Mouse (Mus musculus) B cell, adult 67 days (primary cell): ENCODE measurements around the gene Olfr830. TPM values are rescaled to one million over a fixed set of nuclear protein-coding genes. Genes with fewer than 3 reads are reported as not detected.

Source experiments
- total RNA-seq, 2 experiments: library from RNA; stranded (reverse); gene quantifications; 4 replicates each; pipeline ENCODE4 v1.2.4; 2023

Gene Olfr830
- not detected for total RNA-seq

DNA sequence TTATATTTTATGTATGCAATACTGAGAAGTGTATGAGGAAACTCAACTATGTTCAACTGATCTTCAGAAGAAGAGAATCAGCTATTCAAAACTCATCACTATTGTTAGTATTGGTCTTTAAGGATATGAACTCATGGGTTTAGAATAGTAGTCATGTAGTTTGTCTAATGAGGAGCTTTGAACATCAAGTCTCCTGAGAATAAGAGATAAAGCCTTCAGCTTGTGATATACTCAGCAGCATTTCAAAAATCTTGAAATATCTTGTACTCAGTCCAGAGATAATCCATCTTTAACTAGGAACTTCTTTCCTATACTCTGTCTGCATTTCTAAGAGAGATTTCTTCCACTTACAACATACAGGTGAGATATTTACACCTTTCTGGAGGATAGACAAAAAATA lies at the start of gene Olfr830:
TSS of gene Olfr830 (plus strand) at position 301 of the 400 bp plus-strand sequence.

DNA sequence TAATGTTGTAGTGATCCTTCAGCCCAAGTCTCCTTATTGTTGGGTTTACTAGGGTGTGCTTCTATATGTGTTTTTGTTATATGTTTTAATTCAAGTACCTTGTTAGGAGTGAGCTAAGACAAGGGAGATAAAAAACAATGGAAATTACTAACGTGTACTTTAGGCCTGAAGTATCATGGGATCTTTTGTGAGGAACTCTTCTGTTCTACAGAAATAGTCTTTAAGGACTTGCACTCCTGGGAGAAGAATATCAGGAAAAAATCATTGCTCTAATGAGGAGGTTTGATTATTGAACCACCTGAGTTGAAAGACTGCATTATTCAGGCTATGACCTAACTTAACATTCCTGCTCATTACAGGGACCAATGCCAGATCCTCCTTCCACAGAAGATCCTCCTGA lies 19.9 kb upstream of the Olfr830 start, which contains the start of gene Olfr829:
TSS of gene Olfr829 (plus strand) at position 301 of the 400 bp plus-strand sequence.

Other genes with a start within 250 kb of the Olfr830 start
- gene Muc16, start 200.2 kb upstream of the Olfr830 start, total RNA-seq, result not detected
- not detected for gene Olfr24, start 110.7 kb upstream of the Olfr830 start, total RNA-seq
- not detected for gene Olfr828, start 55.2 kb upstream of the Olfr830 start, total RNA-seq
- not detected for gene Olfr829, start 19.8 kb upstream of the Olfr830 start, total RNA-seq
- gene Olfr832, start 62.4 kb downstream of the Olfr830 start, total RNA-seq, result not detected
- gene Olfr834, start 113.3 kb downstream of the Olfr830 start, total RNA-seq, result not detected
- not detected for gene Olfr835, start 158.0 kb downstream of the Olfr830 start, total RNA-seq
- gene Olfr836, start 245.7 kb downstream of the Olfr830 start, total RNA-seq, result not detected